Mouse (Mus musculus): ENCODE results near the gene Fam198a.

DNA sequence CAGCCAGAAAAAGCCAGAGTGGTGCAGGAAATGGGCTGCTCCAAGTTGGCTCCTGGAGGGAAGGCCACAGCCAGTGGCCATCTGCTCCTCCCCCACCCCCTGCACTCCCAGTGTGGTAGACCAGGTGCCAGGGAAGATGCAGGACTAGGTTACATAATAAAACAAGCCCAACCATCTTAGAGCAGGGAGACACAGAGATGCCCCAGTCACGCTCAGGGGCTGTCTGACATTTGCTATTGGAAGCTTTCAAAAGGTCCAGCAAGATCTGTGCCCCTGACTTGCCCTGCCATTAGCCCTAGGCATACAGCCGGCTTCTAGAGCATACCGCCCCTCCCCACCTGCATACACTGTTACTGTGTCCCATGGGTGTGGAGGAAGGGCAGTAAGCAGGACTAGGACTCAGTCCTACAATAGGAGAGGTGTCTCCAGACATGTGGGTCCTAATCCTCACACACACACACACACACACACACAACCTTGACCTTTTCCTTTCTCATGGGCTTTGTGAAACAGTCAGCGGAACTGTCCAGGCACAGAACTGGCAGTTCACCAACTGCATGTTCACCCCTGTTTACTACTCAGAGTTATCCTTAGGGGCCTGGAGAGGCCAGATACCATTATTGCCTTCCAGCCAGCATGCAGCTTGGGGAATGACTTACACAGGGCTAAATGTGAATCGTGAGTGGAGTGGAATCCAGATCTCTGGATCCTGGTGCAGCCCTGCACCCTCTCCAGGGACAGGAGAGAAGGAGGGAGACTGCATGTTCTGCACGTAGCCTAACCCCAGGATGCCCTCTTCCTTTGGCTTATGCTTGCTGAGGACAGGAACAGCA, 76.5 kb downstream of the Fam198a start:
- no peak for TF ChIP-seq CTCF (IDR thresholded peaks at IDR 0.05; ENCODE audit: insufficient read depth, low read depth, low read length)
- TF ChIP-seq POLR2A (IDR thresholded peaks at IDR 0.05; ENCODE audit: insufficient read depth, low read depth, low read length), result no peak

Measured in olfactory bulb, adult 2 months (tissue).